Mouse (Mus musculus) T-helper 1 cell (primary cell): Measurements from ENCODE around the gene Wwtr1.

ENCODE experiments used
- in situ Hi-C: fragments of 300-600 bp; cut with MboI, MseI; formaldehyde crosslinking; loops from one replicate; pipeline ENCODE4 v1.15.1; 2025; ENCODE audit warnings: high pct_unique_total_duplicates

Gene Wwtr1

DNA sequence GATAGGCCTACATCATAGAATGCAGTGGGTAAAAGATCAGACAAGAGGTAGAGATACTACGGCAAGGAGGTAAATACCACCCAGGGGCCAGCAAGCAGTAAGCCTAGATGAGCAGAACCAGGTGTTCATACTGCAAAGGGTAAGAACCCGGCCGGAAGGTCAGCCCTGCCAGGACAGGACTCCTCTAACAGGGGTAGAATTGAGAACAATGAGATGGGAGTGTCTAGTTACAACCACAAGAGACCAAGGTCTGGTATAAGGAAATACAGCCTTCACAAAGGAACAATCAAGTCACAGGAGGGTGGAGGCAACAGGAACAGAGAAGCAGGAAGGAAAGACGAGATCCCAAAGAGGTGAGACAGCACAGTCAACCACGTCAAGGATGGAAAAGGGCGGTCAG is 16.9 kb downstream of the Wwtr1 start:
- in situ Hi-C loops: no loop called here

DNA sequence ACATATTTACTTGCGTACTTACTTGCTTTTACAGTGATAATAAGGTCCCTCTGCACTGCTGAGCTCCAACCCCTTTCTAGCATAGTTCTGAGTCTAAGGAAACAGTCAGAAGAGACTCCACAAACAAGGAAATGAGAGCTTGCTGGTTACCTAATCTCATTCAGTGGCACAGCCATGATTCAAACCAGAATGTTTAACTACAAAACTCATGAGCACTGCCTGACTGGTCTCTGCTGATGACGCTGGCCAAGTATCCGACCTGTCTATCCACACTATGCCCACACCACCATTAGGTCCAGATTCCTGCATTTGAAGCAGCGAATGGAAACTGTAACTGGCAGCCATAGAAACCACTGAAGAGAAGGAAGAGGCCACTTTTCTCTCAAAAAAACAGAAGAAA is 18.3 kb downstream of the Wwtr1 start:
- in situ Hi-C loops: no loop called here

DNA sequence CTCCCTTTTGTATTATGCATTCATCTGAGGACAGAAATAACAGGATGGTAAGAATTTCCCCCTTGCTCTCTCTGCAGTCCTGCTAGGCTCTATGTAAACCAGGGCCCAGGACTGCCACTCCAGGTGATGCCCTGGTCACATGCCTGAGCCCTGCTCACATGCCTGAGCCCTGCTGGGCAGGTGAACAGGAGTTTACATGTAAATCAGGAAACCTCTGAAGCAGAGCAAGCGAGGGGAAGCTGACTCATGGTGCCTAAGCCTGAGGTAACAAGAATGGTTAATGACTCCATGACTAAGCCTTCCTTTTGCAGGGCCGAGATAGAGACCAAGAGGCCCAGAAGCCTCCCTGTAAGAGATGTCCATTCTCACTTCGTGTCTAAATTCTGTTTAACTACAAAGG is 20.1 kb downstream of the Wwtr1 start:
- in situ Hi-C loops: no loop called here

DNA sequence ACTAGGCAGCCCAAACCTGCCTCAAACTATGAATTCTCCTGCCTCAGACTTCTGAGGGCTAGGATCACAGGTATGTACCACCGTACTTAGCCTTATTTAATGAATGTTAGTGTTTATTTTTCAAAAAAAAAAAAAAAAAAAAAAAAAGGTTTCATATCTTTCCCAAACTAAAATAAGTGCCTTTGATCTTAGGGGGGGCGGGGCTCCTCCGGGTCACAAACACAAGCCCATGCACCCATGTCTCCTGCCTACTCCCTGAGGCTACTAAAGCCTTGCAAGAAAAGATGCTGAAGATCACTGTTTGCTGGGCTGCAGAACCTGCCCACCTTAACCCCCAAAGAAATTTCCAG is 20.8 kb downstream of the Wwtr1 start:
- in situ Hi-C loops: no loop called here

DNA sequence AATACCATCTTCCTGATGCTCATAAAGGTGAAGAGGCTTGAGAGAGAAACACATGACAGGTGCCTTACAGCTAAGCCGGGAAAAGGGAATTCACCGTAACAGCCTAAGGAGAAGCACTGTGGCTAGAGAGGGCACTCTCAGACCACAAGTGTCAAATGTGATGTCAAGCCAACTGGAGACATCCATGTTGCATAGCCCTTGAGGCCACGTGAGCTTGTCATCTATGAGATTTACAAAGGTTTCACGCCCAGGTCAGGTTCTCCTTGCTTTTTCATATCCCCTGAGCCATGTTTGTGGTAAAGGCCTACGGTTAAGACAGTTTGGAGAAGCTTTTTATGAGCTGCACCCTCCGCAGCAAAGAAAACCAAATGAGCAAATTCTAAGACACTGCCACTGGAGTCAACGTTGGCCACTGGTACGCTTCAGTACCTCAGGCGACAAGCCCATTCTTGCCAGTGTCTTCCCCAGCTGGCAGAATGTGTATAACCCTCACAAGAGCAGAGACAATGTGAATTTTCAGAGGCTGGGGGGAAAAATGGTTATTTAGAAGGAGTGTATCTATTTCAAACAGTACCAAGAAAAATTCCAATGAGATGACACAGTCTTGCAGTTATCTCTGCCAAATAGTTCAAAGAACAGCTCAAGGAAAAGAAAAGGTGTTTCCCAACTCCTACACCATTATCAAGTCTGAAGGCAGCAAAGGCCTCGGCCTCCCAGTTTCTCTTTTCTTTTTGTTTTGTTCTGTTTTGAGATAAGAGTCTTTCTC is 21.4 kb downstream of the Wwtr1 start:
- in situ Hi-C loops: no loop called here

DNA sequence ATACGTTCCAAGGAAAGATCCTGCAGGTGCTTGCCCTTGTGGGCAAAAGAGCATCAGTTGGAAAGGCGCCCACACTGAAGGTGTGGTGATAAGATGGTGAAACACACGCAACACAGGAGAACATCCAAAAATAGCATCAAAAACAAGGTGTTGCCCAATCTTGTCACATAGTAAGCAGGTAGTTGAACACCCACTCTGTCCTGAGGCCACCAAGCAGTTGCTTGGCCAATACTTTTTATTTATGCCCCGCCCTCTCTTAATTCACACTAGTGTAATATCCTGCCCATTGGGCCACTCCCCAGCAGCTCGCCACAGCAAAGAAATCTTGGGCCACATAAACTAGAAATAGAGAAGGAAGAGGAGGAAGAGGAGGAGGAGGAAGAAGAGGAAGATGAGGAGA is 22.6 kb downstream of the Wwtr1 start:
- in situ Hi-C loops: no loop called here

DNA sequence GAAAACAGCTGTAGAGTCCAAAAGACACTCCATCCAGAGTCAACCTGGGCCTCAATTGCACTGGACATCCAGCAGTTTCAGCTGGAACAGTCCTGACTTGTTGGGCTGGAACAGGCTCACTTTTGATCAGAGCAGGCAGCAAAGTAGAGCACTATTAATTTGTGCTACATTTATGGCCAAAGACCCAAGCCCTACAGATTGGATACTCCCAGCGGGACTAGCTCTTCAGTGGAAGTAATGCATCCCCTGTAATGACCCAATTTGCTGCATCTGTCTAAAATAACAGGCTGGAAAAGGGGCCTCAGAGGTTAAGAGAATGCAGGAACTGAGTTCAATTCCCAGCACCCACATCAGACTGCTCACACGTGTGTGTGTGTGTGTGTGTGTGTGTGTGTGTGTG is 24.5 kb downstream of the Wwtr1 start:
- in situ Hi-C loops: no loop called here

DNA sequence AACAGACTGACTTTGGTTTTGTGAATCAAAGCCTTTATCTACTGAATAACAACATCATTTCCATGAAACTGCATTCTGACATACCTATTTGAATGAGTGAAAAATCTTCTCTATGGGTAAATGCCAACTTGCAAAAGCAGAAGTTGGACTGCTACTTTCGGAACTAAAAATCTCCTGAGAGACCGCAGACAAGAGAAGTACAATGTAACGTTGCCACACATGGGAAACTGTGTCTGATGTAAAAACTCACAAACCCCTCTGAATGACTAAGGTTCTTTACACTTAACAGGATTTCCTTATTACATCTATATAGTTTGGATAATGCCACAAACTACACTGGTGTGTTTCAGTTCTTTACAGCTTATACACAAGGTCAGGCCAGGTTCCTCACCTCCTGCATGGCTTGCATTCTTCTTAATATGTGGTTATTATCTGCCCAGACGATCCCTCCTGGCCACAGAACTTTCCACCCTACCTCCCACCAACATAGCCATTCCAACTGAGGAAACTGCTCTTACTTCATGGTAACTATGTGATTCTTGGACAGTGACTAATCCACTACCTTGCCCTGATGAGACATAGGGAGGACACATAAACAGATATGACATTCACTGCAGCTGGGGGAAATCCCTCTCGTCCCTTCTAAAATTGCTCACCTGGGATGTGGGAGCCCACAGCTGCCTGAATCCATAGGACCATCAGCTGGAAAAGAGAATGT is 25.1 kb downstream of the Wwtr1 start:
- in situ Hi-C loops: no loop called here

DNA sequence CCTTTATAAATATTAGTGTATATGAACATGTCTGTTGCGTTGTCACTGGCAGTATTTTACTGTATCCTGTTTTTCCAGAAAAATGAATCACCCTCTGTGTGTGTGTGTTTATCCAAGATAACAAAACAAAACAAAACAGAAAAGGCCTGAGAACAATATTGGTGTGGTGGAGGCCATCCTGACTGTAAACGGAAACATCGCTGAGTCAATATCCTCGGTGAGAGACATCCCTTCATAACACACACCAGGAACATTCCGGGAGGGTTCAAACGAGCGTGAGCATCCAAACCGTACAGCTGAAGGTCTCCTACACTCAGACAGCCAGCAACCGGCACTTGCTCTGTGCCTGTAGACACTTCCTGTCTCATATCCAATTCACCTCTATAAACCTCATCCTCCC is 31.6 kb downstream of the Wwtr1 start:
- in situ Hi-C loops: no loop called here

DNA sequence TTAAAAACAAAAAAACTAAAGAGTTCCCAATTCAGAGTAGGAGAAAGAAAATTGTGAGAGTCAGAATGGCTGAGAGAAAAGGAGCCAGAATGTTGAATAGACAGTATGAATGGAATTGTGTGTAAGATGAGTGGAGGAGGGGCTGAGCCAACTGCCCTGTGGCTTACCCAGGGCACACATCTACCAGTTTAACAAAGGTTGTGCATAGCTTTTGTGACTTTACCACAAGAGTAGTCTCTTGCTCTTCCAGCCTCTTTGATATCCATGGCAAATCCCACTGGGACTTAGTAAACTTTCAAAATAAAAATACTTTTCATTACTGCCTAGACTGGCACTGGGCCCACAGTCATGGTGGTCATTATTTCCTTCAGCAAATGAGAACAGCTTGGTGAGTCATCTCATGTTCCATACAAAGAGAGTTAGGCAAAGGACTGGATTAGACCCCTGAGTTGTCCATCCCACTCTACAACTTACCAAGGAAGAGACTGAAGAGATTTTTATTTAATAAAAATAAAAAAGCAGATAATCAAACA is 32.8 kb downstream of the Wwtr1 start:
- in situ Hi-C loops: no loop called here

DNA sequence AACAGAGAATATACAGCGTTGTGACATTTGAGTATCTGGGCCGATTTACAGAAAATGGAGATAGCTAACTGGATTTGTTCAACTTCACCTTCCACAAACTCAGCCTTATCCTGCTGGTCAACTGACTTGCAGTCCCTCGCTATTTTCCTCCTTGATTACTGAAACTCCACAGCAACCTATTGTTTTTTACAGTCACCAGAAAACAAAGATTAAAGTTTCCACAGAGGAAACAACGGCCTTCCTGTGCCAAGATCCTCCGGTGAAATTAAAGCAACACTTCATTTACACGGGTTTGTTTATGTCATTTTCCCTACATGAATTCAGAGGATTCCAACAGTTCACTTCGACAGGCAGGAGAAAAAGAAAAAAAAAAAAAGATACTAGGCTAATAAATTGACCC is 34.5 kb downstream of the Wwtr1 start:
- in situ Hi-C loops: no loop called here

DNA sequence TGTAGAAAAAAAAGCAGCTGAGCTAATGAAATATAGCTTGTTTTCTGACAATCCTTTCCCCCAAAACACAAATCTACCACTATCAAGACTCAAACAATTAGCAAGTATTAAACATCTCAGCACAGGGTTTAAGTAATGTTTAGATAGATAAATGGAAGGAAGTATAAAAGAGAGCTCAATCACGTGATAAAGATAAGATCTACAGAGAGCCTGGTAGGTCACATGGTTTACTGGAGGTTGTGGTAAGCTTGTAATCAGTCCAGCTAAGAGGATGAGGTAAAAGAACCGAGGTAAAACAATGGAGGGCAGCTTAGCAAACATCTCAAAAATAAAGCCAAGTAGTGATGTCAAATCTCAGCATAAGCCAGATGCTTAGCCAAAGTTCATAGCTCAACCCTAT is 35.2 kb downstream of the Wwtr1 start:
- in situ Hi-C loops: no loop called here

DNA sequence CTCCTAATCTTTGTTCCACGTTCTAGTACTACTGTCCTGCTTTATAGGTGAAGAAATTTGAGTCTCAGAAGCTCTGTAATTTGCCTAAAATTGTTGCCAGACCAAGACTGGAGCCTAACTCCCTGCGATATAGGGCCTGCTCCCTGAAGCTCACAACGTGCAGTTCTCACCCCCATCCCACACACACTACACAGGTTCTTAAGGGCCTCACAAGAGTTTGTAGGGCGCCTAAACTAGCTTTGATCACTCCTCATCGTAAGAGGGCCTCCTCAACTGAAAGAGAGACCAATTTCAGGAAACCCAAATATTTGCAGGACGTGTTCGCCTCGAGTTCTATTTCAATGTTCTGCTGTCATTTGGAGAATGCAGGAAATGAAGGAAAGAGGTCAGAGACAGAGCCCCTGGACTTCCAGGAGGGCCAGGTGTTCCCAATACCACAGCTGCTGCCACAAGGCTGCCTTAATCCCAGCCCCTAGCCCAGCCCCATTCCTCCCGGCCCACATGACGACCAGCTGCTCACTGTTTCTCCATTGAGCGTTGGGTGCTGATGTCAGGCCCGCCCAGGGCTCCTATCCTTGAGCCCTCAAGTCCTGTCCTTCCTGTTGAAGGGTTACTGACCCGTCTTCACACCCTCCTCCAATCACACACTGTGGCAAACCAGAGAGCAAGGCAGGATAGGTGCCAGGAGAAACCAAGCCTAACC is 40.1 kb downstream of the Wwtr1 start:
- in situ Hi-C loops: no loop called here

DNA sequence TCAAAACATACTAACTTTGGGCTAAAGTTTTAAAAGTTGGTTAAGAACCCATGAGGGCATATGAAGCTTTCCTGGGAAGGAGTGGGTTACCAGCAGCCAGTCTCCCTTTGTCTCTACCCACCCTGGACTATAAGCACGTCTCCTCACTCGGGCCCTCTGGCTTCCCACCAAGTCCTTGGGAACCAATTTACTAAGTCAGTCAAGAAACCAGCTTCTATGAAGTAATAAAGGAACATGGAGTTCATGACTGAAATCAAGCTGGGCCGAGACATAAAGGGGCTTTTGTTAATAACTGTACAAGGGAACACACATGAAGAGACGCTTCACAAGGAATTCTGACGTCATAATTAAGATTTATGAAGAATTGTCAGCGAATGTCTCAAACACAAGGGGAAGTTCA is 41.3 kb downstream of the Wwtr1 start:
- in situ Hi-C loops: no loop called here

DNA sequence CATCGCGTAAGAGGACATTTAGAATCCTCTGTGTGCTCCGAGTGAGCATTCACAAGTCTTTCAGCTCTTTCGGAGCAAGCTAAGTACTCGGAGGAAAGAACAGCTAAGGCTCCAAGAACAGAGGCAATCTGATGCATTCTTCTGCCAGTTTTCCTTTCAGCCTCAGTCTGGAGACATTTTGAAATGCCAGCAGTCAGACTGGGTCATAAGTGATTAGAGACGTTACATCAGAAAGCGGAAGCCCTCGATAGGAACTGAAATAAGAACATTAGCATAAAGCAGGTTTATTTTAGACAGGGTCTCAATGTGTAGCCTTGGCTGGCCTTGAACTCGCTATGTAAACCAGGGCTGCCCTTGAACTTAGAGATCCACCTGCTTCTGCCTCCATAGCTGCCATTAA is 41.8 kb downstream of the Wwtr1 start:
- in situ Hi-C loops: no loop called here

DNA sequence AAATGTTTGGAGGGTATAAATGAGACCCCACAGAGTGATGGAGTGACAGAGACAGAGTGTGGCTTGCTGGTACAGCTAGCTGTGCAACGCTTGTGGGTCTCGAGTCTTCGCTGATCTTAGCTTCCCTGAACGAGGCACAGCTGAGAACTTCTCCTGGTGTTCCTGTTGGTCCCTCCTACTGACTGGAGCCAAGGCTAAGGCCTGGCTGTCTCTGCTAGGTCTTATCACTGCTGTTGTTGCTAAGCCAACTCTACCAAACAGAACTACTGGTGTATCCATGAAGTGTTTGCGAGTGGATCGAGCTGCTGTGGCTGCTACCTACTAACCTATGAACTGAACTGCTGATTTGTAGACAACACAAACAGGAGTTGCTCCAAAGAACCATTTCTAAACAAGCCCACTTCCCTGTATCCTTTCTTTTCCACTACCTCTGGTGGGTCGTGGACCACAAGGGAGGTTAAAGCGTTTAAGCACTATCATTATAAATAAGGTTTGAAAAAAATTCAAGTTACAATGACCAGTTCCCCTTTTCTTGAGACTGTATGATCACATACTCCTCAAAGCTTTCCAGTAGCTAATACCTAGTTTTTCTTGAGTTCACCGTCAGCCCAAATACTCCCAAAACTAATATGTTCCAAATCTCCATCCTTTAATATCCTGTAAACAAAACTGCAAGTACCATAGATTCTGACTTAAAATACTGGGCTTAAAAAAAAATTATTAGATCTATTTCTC is 42.6 kb downstream of the Wwtr1 start:
- in situ Hi-C loops: no loop called here

DNA sequence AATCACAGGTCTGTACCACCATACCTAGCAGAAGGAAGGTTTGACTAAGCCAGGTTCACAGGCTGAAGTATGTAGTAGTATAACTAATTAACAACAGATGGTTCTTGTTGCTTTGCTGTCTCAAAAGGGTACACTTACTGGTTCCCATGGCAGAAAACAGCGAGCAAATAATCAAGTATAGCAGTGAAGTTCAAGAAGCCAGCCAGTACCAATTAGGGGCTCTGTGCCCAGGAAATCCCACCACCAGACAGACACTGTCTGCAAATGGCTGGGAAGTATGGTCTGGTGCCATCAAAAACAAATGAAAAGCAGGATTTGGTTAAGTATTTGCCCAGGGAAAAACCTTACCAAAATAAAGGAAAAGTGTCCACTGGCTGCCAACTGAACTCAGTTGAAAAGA is 44.9 kb downstream of the Wwtr1 start:
- in situ Hi-C loops: no loop called here

DNA sequence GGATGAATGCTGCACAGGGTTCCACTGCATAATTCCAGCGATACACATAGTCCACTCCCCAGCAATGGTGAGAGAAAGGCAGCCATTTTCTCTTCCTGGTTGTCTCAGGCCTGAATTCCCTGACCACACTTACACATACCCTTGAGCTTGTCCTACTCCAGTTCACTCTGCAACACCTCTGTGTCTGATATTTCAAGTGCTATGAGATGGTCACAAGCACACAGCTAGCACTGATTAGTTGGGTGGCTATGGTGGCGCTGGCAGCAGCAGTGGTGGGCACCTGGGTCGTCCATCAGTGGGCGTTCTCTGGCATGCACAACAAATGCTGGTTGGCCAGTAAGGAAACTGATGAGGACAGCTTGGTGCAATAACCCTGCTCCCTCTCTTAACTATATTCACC is 45.5 kb downstream of the Wwtr1 start:
- in situ Hi-C loops: no loop called here

DNA sequence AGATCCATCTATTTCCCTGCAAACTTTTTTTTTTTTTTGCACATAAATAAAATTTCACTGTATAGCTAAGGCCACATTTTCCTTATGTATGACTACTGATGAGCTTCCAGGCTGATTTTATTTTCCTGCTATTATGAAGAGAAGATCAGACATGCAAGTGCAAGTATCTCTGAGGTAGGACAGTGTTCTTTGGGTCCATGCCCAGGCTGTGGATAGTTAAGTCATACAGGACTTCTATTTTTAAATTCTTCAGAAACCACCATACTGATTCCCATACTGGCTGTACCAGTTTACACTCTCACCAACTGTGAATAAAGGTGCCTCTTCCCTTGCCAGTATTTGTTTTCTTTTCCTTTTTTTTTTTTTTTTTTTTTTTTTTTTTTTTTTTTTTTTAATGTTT is 48.6 kb downstream of the Wwtr1 start:
- in situ Hi-C loops: no loop called here

DNA sequence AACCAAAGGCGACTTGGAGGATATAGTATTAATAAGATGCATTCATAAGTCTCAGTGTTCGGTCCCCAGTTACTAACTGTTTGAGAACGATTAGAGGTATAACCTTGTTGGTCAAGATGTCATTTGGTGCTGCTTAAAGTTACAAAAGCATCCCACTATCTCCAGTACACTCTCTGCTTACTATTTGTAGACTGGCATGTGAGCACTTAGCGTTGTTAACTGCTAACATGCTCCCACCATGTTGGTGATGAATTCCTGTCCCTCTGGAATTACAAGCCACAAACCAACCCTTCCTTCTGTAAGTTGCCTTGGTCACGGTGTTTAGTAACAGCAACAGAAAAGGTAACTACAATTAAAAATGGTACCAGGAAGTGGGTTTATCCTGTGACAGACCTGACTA is 52.6 kb downstream of the Wwtr1 start:
- in situ Hi-C loops: no loop called here

DNA sequence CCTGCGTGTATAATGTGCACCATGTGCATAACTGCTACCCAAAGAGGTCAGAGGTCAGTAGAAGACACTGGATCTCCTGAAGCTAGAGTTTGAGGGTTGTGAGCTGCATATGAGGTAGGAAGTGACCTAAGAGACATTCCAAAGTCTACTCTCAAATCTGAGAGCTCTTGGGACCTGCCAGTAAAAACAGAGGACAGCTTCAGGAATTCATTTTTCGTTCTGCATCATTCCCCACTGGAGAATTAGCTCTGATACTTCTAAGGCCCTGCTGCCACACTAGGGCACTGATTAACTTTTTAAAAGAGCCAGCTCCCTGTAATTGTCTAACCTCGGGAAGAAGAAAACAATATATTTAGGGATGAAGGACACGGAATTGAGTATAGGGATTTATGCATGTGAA is 53.8 kb downstream of the Wwtr1 start:
- in situ Hi-C loops: no loop called here

DNA sequence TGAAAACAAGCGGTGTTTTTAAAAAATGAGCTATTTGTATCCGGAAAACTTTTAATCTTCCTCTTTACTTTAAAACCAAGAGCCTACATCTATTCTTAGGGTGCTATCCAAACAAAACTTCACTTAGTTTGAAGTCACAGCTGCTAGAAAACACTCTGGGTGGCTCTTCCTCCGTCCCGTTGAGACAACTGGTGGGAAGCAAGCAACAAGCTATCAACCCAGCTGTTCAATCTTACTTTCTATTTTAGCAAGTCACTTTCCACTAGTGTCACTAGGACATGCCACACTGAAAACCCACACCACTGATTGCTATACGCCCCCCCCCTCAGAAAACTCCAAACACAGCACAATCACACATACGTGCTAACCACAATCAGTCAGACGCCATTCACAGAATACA is 55.7 kb downstream of the Wwtr1 start:
- in situ Hi-C loops: no loop called here
